Mouse (Mus musculus) heart, postnatal 36 days (tissue): ENCODE results near the gene Ptgr2. TPM values are rescaled to one million over a fixed set of nuclear protein-coding genes. Genes with fewer than 3 reads are reported as not detected.
"Not testable (repeated sequence)": the region's sequence is repeated elsewhere in the genome, so short reads cannot be mapped to it uniquely, and the experiment has no call there.

Experiments
- DNase-seq, 2 experiments: peaks; one replicate each; pipeline ENCODE4 v3.0.0; 2021 to 2022
- intact Hi-C: fragments of 180-260 bp; cut with DNase I; formaldehyde crosslinking; loops from one replicate; pipeline ENCODE4 v1.15.1; 2025
- total RNA-seq, 2 experiments: library from RNA; stranded (reverse); gene quantifications; 2 replicates each; pipeline ENCODE4 v1.2.3; 2021

Ptgr2 gene
- total RNA-seq, 2 experiments from 2014 or later = 210 to 234 TPM

DNA sequence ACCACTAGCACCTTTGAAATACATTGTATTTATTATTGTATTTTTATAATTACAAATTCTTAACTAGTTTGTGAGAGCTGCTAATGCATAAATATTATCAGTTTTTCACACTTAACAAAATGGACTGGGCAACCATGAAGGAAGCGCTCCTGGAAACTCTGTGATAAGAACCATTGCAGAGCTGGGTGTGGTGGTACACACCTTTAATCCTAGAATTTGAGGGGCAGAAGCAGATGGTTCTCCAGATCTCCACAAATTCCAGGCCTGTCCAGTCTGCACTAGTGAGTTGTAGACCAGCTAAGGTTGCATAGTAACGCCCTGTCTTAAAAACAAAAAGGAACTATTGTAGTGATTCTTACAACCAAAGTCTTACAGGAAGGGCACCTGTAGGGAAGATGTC lies 14.2 kb downstream of the Ptgr2 start:
- intact Hi-C loops = no loop called here
- no peak for DNase-seq

DNA sequence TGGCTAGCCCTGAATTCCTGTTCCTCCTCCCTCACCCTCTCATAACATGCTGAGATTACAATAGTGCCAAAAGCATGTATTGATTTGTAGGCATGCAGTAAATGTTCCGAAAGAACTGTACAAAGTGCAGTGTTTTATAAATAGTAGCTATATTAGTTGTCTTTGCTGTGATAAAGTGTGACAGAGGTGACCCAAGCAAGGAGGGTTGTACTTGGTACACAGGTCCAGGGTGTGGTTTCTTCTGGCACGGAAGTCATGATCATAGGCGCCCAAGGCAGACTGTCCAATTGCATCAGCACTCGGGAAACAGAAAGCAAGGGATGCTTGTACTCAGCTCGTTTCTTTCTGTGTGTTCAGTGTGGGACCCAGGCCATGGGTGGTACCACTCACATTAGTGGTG lies 19.1 kb downstream of the Ptgr2 start:
- DNase-seq = no peak
- intact Hi-C loops = no loop called here

DNA sequence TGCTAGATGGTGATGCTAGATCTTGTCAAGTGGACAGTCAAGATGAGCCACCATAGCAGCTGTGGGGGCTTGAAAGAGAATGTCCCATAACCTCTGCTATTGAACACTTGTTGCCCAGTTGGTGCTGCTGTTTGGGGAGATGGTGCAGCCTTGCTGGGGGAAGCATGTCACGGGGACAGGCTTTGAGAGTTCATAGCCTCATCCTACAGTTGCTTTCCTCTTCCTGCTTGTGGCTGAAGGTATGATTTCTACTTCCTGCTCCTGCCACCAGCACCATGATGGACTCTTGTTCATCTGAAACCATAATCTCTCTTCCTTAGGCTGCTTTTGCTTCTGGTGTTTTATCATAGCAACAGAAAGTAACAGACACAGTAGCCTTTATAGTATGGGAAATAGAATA lies 19.5 kb downstream of the Ptgr2 start:
- DNase-seq = no peak
- intact Hi-C loops = no loop called here

DNA sequence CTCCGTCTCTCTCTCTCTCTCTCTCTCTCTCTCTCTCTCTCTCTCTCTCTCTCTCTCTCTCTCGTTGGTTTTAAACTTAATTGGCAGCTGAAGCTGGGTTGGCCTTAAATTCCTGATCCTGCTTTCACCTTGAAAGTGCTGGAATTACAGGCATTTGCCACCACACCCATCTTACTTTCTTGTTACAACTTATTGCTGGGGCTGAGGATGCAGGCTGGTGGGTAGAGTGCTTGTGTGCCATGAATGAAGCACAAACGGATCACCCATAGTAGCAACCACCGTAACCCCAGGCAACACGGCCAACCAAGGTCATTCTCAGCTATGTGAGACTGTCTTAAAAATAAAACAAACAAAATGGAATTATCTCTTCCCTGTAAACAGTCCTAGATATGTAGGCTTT lies 26.3 kb downstream of the Ptgr2 start:
- DNase-seq = no peak
- intact Hi-C loops = no loop called here

DNA sequence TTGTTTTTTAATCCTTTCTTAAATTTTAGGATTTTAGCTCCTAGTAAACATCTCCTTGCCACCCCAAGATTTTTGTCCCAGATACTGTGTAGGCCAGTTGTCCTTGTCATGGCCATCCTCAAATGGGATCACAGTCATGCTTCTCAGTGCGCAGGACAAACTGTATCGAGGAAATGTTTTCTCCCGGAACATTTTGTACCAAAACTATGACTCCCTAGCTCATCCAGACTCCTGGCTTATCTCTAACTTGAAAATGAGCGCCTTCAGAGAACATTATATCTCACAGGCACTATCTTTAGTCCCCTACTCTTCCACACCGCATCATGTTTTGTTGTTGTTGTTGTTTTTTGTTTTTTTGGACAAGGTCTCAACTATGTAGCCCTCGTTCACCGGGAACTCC lies 31.0 kb downstream of the Ptgr2 start:
- no peak for DNase-seq
- intact Hi-C loops = no loop called here

- DNase-seq = peak; percentile 82 to 90
- intact Hi-C loops = no loop called here
Measured at GRCm38 (mm10) chr12:84316721-84317621, 31.9 kb downstream of the Ptgr2 start, which contains the start of gene Zfp410. TSS of gene Zfp410 (plus strand) at chr12:84316852.

- peak; percentile 35 to 40 for DNase-seq
- intact Hi-C loops = no loop called here
Measured at GRCm38 (mm10) chr12:84327111-84327512, 42.1 kb downstream of the Ptgr2 start.

GRCm38 (mm10) chr12:84336963-84337625 lies 52.1 kb downstream of the Ptgr2 start:
- intact Hi-C loops = no loop called here
- no peak for DNase-seq

- DNase-seq = peak in 1 of 2 experiments; percentile 23
- intact Hi-C loops = no loop called here
Measured at GRCm38 (mm10) chr12:84347192-84347591, 62.2 kb downstream of the Ptgr2 start.

DNA sequence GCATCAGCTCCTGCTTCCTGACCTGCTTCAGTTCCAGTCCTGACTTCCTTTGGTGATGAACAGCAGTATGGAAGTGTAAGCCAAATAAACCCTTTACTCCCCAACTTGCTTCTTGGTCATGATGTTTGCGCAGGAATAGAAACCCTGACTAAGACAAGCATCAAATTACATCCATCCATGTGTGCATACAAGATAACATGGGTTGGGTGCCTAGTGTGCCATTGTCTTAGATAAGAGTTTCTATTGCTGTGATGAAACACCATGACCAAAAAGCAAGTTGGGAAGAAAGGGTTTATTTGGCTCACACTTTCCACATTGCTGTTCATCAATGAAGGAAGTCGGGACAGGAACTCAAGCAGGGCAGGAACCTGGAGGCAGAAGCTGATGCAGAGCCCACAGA lies 73.7 kb downstream of the Ptgr2 start:
- intact Hi-C loops, DNase-seq: not testable (repeated sequence)

DNA sequence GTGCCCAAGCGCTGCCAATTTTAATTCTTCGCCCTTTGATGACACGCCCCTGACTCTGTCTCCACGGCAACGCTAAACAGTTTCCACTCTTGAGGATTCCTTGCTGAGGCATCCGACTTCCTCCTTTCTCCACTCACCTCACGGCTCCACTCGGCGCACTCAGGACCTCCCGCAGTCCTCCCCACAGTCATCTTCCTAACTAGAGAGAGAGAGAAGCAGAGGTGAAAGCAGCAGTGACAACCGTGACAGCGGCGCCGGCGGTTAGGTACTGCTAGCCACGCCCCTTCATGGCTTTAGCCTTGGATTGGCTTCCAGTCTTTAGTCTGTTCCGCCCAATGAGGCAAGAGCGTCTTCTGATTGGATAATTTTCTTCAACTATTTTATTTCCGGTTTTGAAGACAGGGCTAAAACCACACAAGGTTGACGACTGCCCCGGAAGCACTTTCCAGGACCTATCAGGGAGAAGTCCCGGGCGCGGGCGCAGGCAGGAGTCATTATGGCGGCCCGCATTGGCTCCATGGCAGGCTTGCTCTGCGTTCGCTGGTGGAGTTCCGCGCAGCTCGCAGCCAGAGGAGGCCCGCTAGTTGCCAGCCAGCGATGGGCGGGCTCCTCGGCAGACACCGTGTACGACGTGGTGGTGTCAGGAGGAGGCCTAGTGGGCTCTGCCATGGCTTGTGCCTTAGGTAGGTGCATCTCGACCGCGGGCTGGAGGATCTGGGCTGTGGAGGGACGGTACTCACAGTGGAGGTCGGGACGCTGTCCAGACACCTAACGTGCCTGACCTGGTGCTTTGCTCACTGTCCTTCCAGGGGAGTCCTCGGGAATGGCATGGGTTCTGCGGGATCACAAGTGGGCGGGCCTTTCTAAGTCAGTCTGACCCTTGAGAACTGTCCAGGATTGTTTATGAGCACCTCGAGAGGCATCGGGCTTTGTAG lies 76.8 kb downstream of the Ptgr2 start, which contains the start of the genes Coq6 and Fam161b:
TSS of gene Coq6 (plus strand) at position 103 of the 935 bp plus-strand sequence.
TSS of gene Fam161b (minus strand) at position 279 of the 935 bp plus-strand sequence.
- intact Hi-C loops = loop anchor here (2.0 to 5.0 kb wide), 2 partner anchors 47 to 85 kb away; partner anchors contain the start of genes Bbof1 and Entpd5

DNA sequence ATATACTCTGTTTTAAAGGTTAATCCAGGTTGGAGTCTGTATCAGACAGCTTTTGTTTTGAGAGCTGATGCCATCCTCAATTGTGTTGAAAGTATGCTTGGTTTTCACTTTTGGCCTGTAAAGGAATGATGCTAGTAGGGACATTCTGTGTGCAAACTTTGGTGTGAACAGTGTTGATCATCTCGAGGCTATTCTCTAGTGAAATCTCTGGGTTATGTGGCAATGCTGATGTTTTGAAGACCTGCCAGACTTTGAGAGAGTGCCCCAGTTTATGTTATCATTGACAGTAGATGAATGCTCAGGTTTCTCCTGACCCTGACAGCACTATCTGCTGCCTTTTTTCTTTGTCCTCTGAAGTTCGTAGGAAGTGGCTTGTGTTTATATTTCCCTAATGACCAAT lies 77.8 kb downstream of the Ptgr2 start:
- intact Hi-C loops = loop anchor here (2.0 to 5.0 kb wide), 2 partner anchors 46 to 84 kb away; partner anchors contain the start of genes Bbof1 and Entpd5
- DNase-seq = no peak

More for the DNA sequence above, 76.8 kb downstream of the Ptgr2 start, which contains the start of the genes Coq6 and Fam161b:
- DNase-seq = peak; percentile 89 to 91

GRCm38 (mm10) chr12:84364291-84364690 lies 79.3 kb downstream of the Ptgr2 start:
- no peak for DNase-seq
- intact Hi-C loops = loop anchor here (5.0 kb wide), 1 partner anchor 83 kb away; no protein-coding TSS in a partner anchor

- intact Hi-C loops = no loop called here
- no peak for DNase-seq
Measured at GRCm38 (mm10) chr12:84365137-84365536, 80.1 kb downstream of the Ptgr2 start.

Other genes starting within 250 kb of the Ptgr2 start
- gene Acot4, start 246.9 kb upstream of the Ptgr2 start, total RNA-seq = 1 to 10 TPM; 1.2 to 1.3 TPM
- under 1 TPM in 1 of 2 experiments, not detected in 1; 0.76 TPM for gene Gm49366, start 246.3 kb upstream of the Ptgr2 start, total RNA-seq
- gene Acot3, start 233.1 kb upstream of the Ptgr2 start, total RNA-seq = 1 to 10 TPM; 1.9 TPM
- gene Acot5, start 215.9 kb upstream of the Ptgr2 start, total RNA-seq = not detected
- 1 to 10 TPM; 1.7 to 3.3 TPM for gene Acot6, start 184.6 kb upstream of the Ptgr2 start, total RNA-seq
- 1 to 10 TPM; 8.5 to 8.8 TPM for gene Dnal1, start 170.9 kb upstream of the Ptgr2 start, total RNA-seq
- under 1 TPM; 0.11 to 0.22 TPM for gene Pnma1, start 136.7 kb upstream of the Ptgr2 start, total RNA-seq
- gene Elmsan1, start 66.4 kb upstream of the Ptgr2 start, total RNA-seq = 10 to 100 TPM; 15.6 to 15.9 TPM
- 10 to 100 TPM; 23.8 to 25.4 TPM for gene Zfp410, start 31.6 kb downstream of the Ptgr2 start, total RNA-seq
- 100 to 1,000 TPM; 105 to 114 TPM for gene Coq6, start 76.4 kb downstream of the Ptgr2 start, total RNA-seq
- 10 to 100 TPM in 1 of 2 experiments, 1 to 10 TPM in 1; 8.5 to 10.3 TPM for gene Fam161b, start 76.6 kb downstream of the Ptgr2 start, total RNA-seq
- gene Entpd5, start 123.8 kb downstream of the Ptgr2 start, total RNA-seq = 10 to 100 TPM; 61.6 to 68.2 TPM
- 1 to 10 TPM; 1.2 TPM for gene Bbof1, start 123.8 kb downstream of the Ptgr2 start, total RNA-seq
- gene Rnf113a2, start 132.0 kb downstream of the Ptgr2 start, total RNA-seq = 10 to 100 TPM; 11.7 to 12.1 TPM
- 100 to 1,000 TPM; 208 to 210 TPM for gene Aldh6a1, start 165.8 kb downstream of the Ptgr2 start, total RNA-seq
- 10 to 100 TPM; 12.4 to 14.9 TPM for gene Lin52, start 166.2 kb downstream of the Ptgr2 start, total RNA-seq